1 mouse cellular context compared by ENCODE assay signal in the genomic region with DNA sequence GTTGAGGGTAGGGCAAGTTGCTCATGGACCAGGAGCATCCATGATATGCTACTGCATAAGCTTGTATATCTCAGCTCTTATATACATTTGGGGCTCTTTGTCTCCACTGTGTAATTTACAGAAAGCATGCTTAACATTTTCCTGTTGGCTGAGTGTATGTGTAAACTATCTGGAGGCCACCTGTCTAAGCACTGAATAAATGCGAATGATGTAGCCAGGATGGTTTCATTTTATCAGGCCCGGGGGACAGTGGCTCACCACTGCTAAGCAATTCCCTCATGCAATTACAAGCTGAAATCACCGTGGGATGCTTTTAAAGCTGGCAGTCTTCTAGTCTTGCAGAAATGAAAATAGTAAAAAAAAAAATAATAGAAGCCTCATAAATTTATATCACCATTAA.
TF ChIP-seq lines count a peak whose summit lies in the region.

No protein-coding gene starts in this region.

TF ChIP-seq in CH12.LX, 34 proteins besides CTCF, POLR2A, EP300 and RAD21:
- no peak for TF ChIP-seq ELF1 (IDR thresholded peaks at IDR 0.05; ENCODE audit: low read depth, low read length)
- no peak for TF ChIP-seq POLR2AphosphoS2 (IDR thresholded peaks at IDR 0.05; ENCODE audit: low read depth, low read length)
- TF ChIP-seq UBTF (IDR thresholded peaks at IDR 0.05; ENCODE audit: low read depth, low read length) = no peak
- TF ChIP-seq GABPA (IDR thresholded peaks at IDR 0.05; ENCODE audit: insufficient replicate concordance, low read depth, low read length) = no peak
- no peak for TF ChIP-seq CHD1 (IDR thresholded peaks at IDR 0.05; ENCODE audit: low read depth, low read length)
- TF ChIP-seq MAZ (IDR thresholded peaks at IDR 0.05; ENCODE audit: low read depth, low read length) = no peak
- TF ChIP-seq NRF1 (IDR thresholded peaks at IDR 0.05; ENCODE audit: low read depth, low read length) = no peak
